Mouse (Mus musculus): ENCODE results near the gene Apoc1. TPM values are rescaled to one million over a fixed set of nuclear protein-coding genes. Genes with fewer than 3 reads are reported as not detected.

The Apoc1 gene
- total and polyA plus RNA-seq, 2 experiments from 2014 or later: 2.3 to 14.2 TPM

- ATAC-seq (no peak), DNase-seq (ENCODE audit: low spot score) (no peak)
- Histone ChIP-seq H3K4me2 (ENCODE audit: low read depth, low read length) (no peak overlapping the region), H3K9ac (replicated peaks; ENCODE audit: low read length) (no peak overlapping the region), H3K9me3 (ENCODE audit: low read length) (no peaks in the 10 kb centered on the region), H3K36me3 (ENCODE audit: insufficient read depth, low read length) (peaks cover 34% of the 10 kb centered on the region; the same call in 1 of the 2 replicates), H3K27ac (no peak overlapping the region), H3K4me1 (ENCODE audit: insufficient read depth, low read length) (peaks cover 3% of the 10 kb centered on the region; the same call in 1 of the 2 replicates), H3K4me3 (ENCODE audit: low read length) (no peak overlapping the region), H3K27me3 (ENCODE audit: insufficient read depth, low read length) (no peaks in the 10 kb centered on the region)
- 96% methylated on average over 10 of the region's 10 CpGs for WGBS
- no peak for TF ChIP-seq CTCF (IDR thresholded peaks at IDR 0.05; ENCODE audit: low read depth)
Observed at GRCm38 (mm10) chr7:19710650-19711049, 18.2 kb upstream of the Apoc1 start.

- H3K27ac ChIP-seq: no peak overlapping the region
- DNase-seq (ENCODE audit: low spot score) (no peak), ATAC-seq (no peak)
- WGBS: 95% methylated on average over 7 of the region's 7 CpGs
- no peak overlapping the region for H3K4me2 ChIP-seq (ENCODE audit: low read depth, low read length)
- no peaks in the 10 kb centered on the region for H3K27me3 ChIP-seq (ENCODE audit: insufficient read depth, low read length)
- no peaks in the 10 kb centered on the region for H3K9me3 ChIP-seq (ENCODE audit: low read length)
- no peak overlapping the region for H3K4me3 ChIP-seq (ENCODE audit: low read length)
- no peak for TF ChIP-seq CTCF (IDR thresholded peaks at IDR 0.05; ENCODE audit: low read depth)
- peaks cover 30% of the 10 kb centered on the region; the same call in 1 of the 2 replicates for H3K36me3 ChIP-seq (ENCODE audit: insufficient read depth, low read length)
- H3K9ac ChIP-seq (replicated peaks; ENCODE audit: low read length): no peak overlapping the region
- no peaks in the 10 kb centered on the region for H3K4me1 ChIP-seq (ENCODE audit: insufficient read depth, low read length)
Observed at GRCm38 (mm10) chr7:19705271-19705670, 12.8 kb upstream of the Apoc1 start.

GRCm38 (mm10) chr7:19704475-19704874, 12.0 kb upstream of the Apoc1 start:
- no peak for ATAC-seq
- no peaks in the 10 kb centered on the region for H3K9me3 ChIP-seq (ENCODE audit: low read length)
- peaks cover 24% of the 10 kb centered on the region; the same call in 1 of the 2 replicates for H3K36me3 ChIP-seq (ENCODE audit: insufficient read depth, low read length)
- no peak overlapping the region for H3K9ac ChIP-seq (replicated peaks; ENCODE audit: low read length)
- 97% methylated on average over 4 of the region's 4 CpGs for WGBS
- no peak overlapping the region for H3K4me2 ChIP-seq (ENCODE audit: low read depth, low read length)
- no peak for DNase-seq (ENCODE audit: low spot score)
- no peak overlapping the region for H3K27ac ChIP-seq
- H3K4me3 ChIP-seq (ENCODE audit: low read length): no peak overlapping the region
- H3K4me1 ChIP-seq (ENCODE audit: insufficient read depth, low read length): peaks cover 2% of the 10 kb centered on the region; the same call in 1 of the 2 replicates
- no peaks in the 10 kb centered on the region for H3K27me3 ChIP-seq (ENCODE audit: insufficient read depth, low read length)
- TF ChIP-seq CTCF (IDR thresholded peaks at IDR 0.05; ENCODE audit: low read depth): no peak

DNA sequence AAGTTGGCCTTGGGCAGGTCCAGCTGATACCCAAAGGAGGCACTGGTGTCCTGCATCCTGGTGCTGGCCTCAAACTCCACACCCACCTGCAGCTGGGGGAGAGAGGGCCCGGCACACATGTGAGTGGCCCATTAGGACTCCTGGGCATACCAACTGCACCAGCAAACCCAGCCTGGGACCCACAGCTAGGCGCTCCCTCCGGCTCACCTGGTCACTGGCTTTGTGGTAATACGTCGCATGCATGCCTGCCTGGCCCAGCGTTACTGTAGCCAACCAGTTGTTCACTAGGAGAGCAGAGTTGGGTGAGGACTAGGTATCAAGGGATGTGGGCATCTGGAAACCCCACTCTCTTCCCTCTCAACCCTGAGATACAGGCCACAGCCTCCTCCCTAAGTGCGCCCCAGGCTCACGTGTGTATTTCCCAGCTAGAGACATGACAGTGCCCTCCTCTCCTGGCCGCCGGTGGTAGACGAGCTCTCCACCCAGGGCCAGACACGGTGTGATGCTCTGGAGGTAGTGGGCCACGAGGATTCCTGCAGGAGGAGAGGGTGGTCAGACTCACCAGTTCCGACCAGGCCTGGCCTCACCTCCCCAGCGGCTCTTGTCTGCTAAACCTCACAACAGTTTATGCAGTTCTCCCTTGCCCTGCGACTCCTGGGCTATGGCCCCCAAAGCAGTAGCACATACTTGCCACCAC, 10.5 kb upstream of the Apoc1 start:
- H3K9ac ChIP-seq (replicated peaks; ENCODE audit: low read length): no peak overlapping the region
- H3K27me3 ChIP-seq (ENCODE audit: insufficient read depth, low read length): no peaks in the 10 kb centered on the region
- WGBS: 95% methylated on average over 16 of the region's 16 CpGs
- H3K4me3 ChIP-seq (ENCODE audit: low read length): no peak overlapping the region
- no peak for TF ChIP-seq CTCF (IDR thresholded peaks at IDR 0.05; ENCODE audit: low read depth)
- no peak overlapping the region for H3K27ac ChIP-seq
- peaks cover 14% of the 10 kb centered on the region; the same call in 1 of the 2 replicates for H3K36me3 ChIP-seq (ENCODE audit: insufficient read depth, low read length)
- ATAC-seq: no peak
- DNase-seq (ENCODE audit: low spot score): no peak
- peaks cover 9% of the 10 kb centered on the region for H3K4me1 ChIP-seq (ENCODE audit: insufficient read depth, low read length)
- H3K4me2 ChIP-seq (ENCODE audit: low read depth, low read length): no peak overlapping the region
- no peaks in the 10 kb centered on the region for H3K9me3 ChIP-seq (ENCODE audit: low read length)

DNA sequence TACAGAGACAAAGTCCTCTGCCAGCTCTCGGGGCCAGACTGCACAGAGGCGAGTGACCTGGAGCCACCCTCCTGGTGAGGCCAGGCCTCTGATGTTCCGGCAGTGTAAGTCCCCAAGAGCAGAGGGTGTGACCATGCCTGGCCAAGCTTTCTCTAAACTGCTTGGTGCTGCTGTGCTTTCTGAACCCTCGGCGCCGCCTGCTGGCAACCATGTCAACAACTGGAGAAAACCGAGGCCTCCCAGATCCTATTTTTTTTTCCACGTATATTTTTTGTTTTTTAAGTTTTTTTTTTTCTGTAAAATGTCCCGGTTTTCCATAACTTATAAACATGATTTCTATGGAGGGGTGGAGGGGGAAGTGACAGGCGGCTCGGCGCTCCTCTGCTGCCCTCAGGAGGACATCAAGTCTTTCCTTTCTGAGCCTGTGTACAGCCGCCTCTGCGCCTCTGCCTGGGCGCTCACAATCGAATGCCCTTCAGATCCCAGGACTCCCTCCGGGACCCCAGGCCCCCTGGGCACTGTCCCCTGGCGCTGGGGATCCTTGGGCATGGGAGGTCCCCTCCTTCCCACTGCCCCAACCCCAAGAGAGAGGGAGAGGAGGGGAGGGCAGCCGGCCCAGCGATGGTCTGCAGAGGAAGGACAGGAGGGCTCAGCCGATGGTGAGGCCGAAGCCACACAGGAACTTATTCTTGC, 8.8 kb upstream of the Apoc1 start:
- peaks cover 9% of the 10 kb centered on the region for H3K4me1 ChIP-seq (ENCODE audit: insufficient read depth, low read length)
- H3K4me3 ChIP-seq (ENCODE audit: low read length): no peak overlapping the region
- peak; percentile 75 for TF ChIP-seq CTCF (IDR thresholded peaks at IDR 0.05; ENCODE audit: low read depth)
- H3K9ac ChIP-seq (replicated peaks; ENCODE audit: low read length): no peak overlapping the region
- H3K36me3 ChIP-seq (ENCODE audit: insufficient read depth, low read length): peaks cover 5% of the 10 kb centered on the region; the same call in 1 of the 2 replicates
- no peaks in the 10 kb centered on the region for H3K9me3 ChIP-seq (ENCODE audit: low read length)
- peak overlapping the region; percentile 43; the same call in 1 of the 2 replicates for H3K27ac ChIP-seq
- ATAC-seq: peak; percentile 58
- H3K27me3 ChIP-seq (ENCODE audit: insufficient read depth, low read length): no peaks in the 10 kb centered on the region
- 27% methylated on average over 22 of the region's 22 CpGs for WGBS
- DNase-seq (ENCODE audit: low spot score): peak; percentile 81
- 0 out of 2 replicates have a peak overlapping the region, but pooled peaks have one; percentile 10 for H3K4me2 ChIP-seq (ENCODE audit: low read depth, low read length)

DNA sequence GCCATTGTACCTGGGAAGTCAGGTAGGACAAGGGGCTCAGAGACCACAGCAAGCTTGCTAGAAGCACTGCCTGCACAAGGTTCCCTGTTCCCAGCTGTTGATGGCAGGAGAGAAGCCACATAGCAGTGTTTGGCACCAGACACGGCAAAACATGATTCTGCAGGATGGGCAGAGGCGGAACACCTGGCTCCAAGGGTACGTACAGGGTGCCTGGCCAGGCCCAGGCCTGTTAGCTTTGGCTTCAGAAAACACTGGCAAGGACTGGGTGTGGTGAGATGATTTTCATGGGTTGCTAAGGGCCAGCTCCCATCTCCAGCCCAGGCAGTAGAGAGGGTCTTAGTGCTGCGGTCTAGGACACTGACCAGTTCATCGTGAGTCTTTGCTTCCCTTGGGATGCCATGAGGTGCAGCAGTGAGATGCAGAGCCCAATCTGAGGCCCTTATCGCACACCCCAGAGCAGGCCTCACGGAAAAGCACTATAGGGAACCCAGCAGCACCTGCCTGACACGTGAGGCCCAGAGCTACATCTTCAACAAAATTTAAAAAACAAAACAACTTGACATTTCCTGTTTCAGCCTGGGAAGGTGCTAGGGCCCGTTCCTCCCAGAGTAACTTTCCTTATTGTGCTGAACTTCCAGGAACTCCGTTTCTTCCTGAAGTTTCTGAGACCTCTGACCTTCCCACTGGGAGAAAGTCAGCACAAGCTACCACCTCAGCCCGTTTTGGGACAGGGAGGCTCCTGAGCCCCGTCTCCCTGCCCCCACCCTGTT, 8.0 kb upstream of the Apoc1 start:
- no peak for TF ChIP-seq CTCF (IDR thresholded peaks at IDR 0.05; ENCODE audit: low read depth)
- Histone ChIP-seq H3K4me1 (ENCODE audit: insufficient read depth, low read length) (peaks cover 9% of the 10 kb centered on the region), H3K4me3 (ENCODE audit: low read length) (no peak overlapping the region), H3K9me3 (ENCODE audit: low read length) (no peaks in the 10 kb centered on the region), H3K27me3 (ENCODE audit: insufficient read depth, low read length) (no peaks in the 10 kb centered on the region), H3K9ac (replicated peaks; ENCODE audit: low read length) (no peak overlapping the region), H3K27ac (peak overlapping the region; percentile 43; the same call in 1 of the 2 replicates), H3K4me2 (ENCODE audit: low read depth, low read length) (0 out of 2 replicates have a peak overlapping the region, but pooled peaks have one; percentile 10), H3K36me3 (ENCODE audit: insufficient read depth, low read length) (peaks cover 5% of the 10 kb centered on the region; the same call in 1 of the 2 replicates)
- ATAC-seq: no peak
- DNase-seq (ENCODE audit: low spot score): no peak
- WGBS: 54% methylated on average over 12 of the region's 12 CpGs
